Mouse (Mus musculus): ENCODE measurements at regions not wholly inside any gene's neighbourhood (a gene's known extent, or its start where the extent isn't known, plus 50 kb on each side); places are given as distances from the start of the nearest gene placed in this dataset.
A peak's percentile ranks its signal among the peaks of the same experiment; 100 is the strongest.

- DNase-seq = peak; percentile 93
Observed at GRCm38 (mm10) chr1:48276206-48276605, 1383.6 kb upstream of the Slc39a10 start.

DNA sequence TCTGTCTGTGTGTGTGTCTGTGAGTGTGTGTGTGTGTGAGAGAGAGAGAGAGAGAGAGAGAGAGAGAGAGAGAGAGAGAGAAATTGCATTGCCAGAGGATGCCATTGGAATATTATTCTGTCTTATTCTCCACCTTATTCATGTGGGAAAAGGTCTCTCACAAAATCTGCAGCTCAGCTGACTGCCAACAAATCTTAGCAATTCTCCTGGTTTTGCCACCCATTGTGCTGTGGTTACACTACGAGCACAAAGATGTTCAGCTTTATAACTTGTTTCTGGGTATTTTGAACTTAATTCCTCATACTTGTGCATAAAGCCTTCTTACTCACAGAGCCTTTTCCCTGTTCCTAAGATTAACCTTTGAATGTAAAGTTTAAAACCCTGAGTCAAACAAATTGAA lies 1383.0 kb upstream of the Slc39a10 start:
- DNase-seq = peak; percentile 21
